Comparison of ENCODE assay signal across 9 mouse cellular contexts in the genomic region with DNA sequence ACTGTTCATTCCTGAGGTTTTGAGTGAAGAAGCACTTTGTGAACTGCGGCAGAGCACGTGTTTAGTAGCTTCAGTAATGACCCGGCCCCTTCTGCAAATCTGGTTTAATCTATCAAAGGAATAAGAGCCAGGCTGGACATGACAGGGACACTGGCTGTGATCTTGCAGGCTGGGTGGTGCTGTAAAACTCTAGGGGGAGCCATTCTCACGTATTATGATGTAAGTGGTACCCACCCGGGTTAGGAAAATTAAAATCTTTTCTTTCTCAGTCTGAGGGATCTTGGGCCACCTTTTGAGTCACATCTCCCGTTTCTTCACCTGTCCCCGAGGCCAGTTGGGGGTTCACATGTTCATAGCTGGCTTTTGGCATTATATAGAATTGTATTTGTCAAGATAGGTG.
A peak's percentile ranks its signal among the peaks of the same experiment; 100 is the strongest.
DNase-seq lines count a peak whose midpoint lies in the region; ATAC-seq lines count a peak whose summit lies in the region.
"Had no signal": no experiment of that assay in that cellular context is flagged by ENCODE, and none has a peak within 500 bp of the region (broad histone marks: within the 10 kb centered on the region; RNA-seq: fewer than 3 reads in every experiment).

No protein-coding gene starts in this region.

- no peaks in the 10 kb centered on the region for H3K4me1 ChIP-seq in heart, embryonic 12.5 days (replicated peaks)
- no peaks in the 10 kb centered on the region for H3K4me1 ChIP-seq in embryonic facial prominence, embryonic 14.5 days (ENCODE audit: control insufficient read depth, insufficient read depth, low read length)

- no peak overlapping the region for H3K4me2 ChIP-seq in heart, embryonic 12.5 days
- H3K4me2 ChIP-seq in embryonic facial prominence, embryonic 14.5 days (ENCODE audit: low read depth, low read length): no peak overlapping the region

- H3K9me3 ChIP-seq in heart, embryonic 12.5 days (replicated peaks): peaks cover 4% of the 10 kb centered on the region; the same call in 1 of the 2 replicates
- no peaks in the 10 kb centered on the region for H3K9me3 ChIP-seq in embryonic facial prominence, embryonic 14.5 days (ENCODE audit: control insufficient read depth, low read length)

- peak; percentile 14 to 26 for DNase-seq in heart, postnatal 10 days
- DNase-seq in lung, postnatal 36 days: peak; percentile 7
- no peak for DNase-seq in lung, postnatal 4 days
- DNase-seq in embryonic facial prominence, embryonic 14.5 days (ENCODE audit: low spot score): peak; percentile 70
- DNase-seq in retina, postnatal 1 day: peak; percentile 72
- no peak for DNase-seq in adrenal gland, postnatal 36 days
- no peak for DNase-seq in adrenal gland, postnatal 25 days

- no peak overlapping the region for H3K27ac ChIP-seq in heart, embryonic 12.5 days (ENCODE audit: poor library complexity, severe bottlenecking)
- no peak overlapping the region for H3K27ac ChIP-seq in embryonic facial prominence, embryonic 14.5 days (replicated peaks; ENCODE audit: low read depth, low read length)

- intact Hi-C loops in heart, postnatal 10 days (cut with DNase I): loop anchor here (2.0 to 10.0 kb wide), 2 partner anchors 362 to 460 kb away; no protein-coding TSS in a partner anchor

- H3K27me3 ChIP-seq in heart, embryonic 12.5 days (replicated peaks): peaks cover 9% of the 10 kb centered on the region; the same call in 1 of the 2 replicates
- peaks cover 12% of the 10 kb centered on the region for H3K27me3 ChIP-seq in embryonic facial prominence, embryonic 14.5 days (replicated peaks; ENCODE audit: control insufficient read depth, insufficient read depth, low read length)

- no peak overlapping the region for H3K9ac ChIP-seq in heart, embryonic 12.5 days
- H3K9ac ChIP-seq in embryonic facial prominence, embryonic 14.5 days (ENCODE audit: low read depth, low read length): no peak overlapping the region

- WGBS in heart, embryonic 12.5 days: 21% methylated on average over 7 of the region's 7 CpGs
- whole genome bisulfite sequencing in embryonic facial prominence, embryonic 14.5 days: 28% methylated on average over 7 of the region's 7 CpGs

- ATAC-seq in heart, embryonic 12.5 days (ENCODE audit: insufficient number of reproducible peaks, low FRiP score): no peak
- ATAC-seq in embryonic facial prominence, embryonic 14.5 days (ENCODE audit: low read depth): no peak

- H3K36me3 ChIP-seq in heart, embryonic 12.5 days: no peaks in the 10 kb centered on the region
- H3K36me3 ChIP-seq in embryonic facial prominence, embryonic 14.5 days (ENCODE audit: control insufficient read depth, insufficient read depth, low read length): no peaks in the 10 kb centered on the region

- H3K4me3 ChIP-seq in heart, embryonic 12.5 days: no peak overlapping the region
- H3K4me3 ChIP-seq in embryonic facial prominence, embryonic 14.5 days (ENCODE audit: low read depth, low read length): no peak overlapping the region
- H3K4me3 ChIP-seq: erythroblast, embryonic 14.5 days had no signal

Comparison
In these comparisons a context has a peak if more than half of its experiments do, and no peak if none do; other contexts are left out.
1. DNase-seq: peak in heart, postnatal 10 days (2 of 2), lung, postnatal 36 days (single experiment), embryonic facial prominence, embryonic 14.5 days (single experiment) and retina, postnatal 1 day (single experiment); none in lung, postnatal 4 days (0 of 2), adrenal gland, postnatal 36 days (0 of 2) and adrenal gland, postnatal 25 days (single experiment).